Mouse (Mus musculus) cerebellum, adult (tissue): Measurements from ENCODE around the gene Slc6a21.

ENCODE experiments used
- ATAC-seq: cut with Nextera tagmentation; 2 replicates; pipeline ENCODE4 v1.9.2; 2017; ENCODE audit warnings: mild to moderate bottlenecking, moderate library complexity, mixed read lengths; ENCODE audit not compliant: insufficient number of reproducible peaks, low FRiP score, low TSS enrichment

The Slc6a21 gene

GRCm38 (mm10) chr7:45312686-45313453 lies 35.6 kb downstream of the Slc6a21 start:
- no peak for ATAC-seq

GRCm38 (mm10) chr7:45313495-45313894 lies 36.2 kb downstream of the Slc6a21 start:
- no peak for ATAC-seq

- no peak for ATAC-seq
Measured at GRCm38 (mm10) chr7:45315182-45315701, 37.9 kb downstream of the Slc6a21 start.

- ATAC-seq = no peak
Measured at GRCm38 (mm10) chr7:45316536-45316935, 39.2 kb downstream of the Slc6a21 start.

- no peak for ATAC-seq
Measured at GRCm38 (mm10) chr7:45322245-45322644, 44.9 kb downstream of the Slc6a21 start.

- no peak for ATAC-seq
Measured at GRCm38 (mm10) chr7:45323069-45323468, 45.8 kb downstream of the Slc6a21 start.

GRCm38 (mm10) chr7:45325800-45326199 lies 48.5 kb downstream of the Slc6a21 start:
- no peak for ATAC-seq

- ATAC-seq = no peak
Measured at GRCm38 (mm10) chr7:45328841-45329475, 51.6 kb downstream of the Slc6a21 start.

GRCm38 (mm10) chr7:45331502-45331901 lies 54.2 kb downstream of the Slc6a21 start:
- no peak for ATAC-seq

- ATAC-seq = 0 out of 2 replicates have a peak, but pooled peaks have one; percentile 16
Measured at GRCm38 (mm10) chr7:45332685-45333425, 55.5 kb downstream of the Slc6a21 start.

GRCm38 (mm10) chr7:45333431-45333982 lies 56.2 kb downstream of the Slc6a21 start, which contains the start of gene Trpm4:
TSS of gene Trpm4 (minus strand) at chr7:45333780.
- ATAC-seq = peak; percentile 51; the same call in 1 of the 2 replicates

- no peak for ATAC-seq
Measured at GRCm38 (mm10) chr7:45334605-45335004, 57.3 kb downstream of the Slc6a21 start.

- no peak for ATAC-seq
Measured at GRCm38 (mm10) chr7:45335056-45335455, 57.7 kb downstream of the Slc6a21 start, which contains the start of gene Hrc. TSS of gene Hrc (plus strand) at chr7:45335290.

- ATAC-seq = no peak
Measured at GRCm38 (mm10) chr7:45336319-45336718, 59.0 kb downstream of the Slc6a21 start.

- ATAC-seq = no peak
Measured at GRCm38 (mm10) chr7:45337469-45337868, 60.2 kb downstream of the Slc6a21 start.

- no peak for ATAC-seq
Measured at GRCm38 (mm10) chr7:45338161-45338911, 61.0 kb downstream of the Slc6a21 start.
